Mouse (Mus musculus): ENCODE measurements around the gene Tenm2.

DNA sequence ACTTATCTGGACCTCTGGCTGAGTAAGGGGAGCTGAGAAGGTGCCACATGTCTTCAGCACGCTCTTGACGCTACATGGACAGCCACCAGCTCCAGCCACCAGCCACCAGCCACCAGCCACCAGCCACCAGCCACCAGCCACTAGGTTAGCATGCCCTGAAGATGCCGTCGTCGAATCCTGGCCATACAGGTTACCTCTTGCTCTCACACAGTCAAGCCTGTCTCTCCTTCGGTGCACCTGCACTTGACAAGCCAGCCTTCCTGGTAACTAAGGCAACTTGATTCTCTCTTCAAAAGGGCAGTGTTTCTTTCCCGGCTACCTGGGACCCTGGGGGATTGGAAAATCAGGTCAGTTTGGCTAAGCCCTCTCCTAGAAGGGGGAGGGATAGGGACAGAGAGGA is 1262.6 kb downstream of the Tenm2 start:
- TF ChIP-seq CTCF (IDR thresholded peaks at IDR 0.05; ENCODE audit: control insufficient read depth, insufficient read depth, insufficient replicate concordance, low read depth, low read length) (no peak), POLR2A (IDR thresholded peaks at IDR 0.05; ENCODE audit: control insufficient read depth, low read depth, low read length) (no peak)

Data from testis, adult 2 months (tissue).